Mouse (Mus musculus): ENCODE results near the gene 2410004P03Rik.

DNA sequence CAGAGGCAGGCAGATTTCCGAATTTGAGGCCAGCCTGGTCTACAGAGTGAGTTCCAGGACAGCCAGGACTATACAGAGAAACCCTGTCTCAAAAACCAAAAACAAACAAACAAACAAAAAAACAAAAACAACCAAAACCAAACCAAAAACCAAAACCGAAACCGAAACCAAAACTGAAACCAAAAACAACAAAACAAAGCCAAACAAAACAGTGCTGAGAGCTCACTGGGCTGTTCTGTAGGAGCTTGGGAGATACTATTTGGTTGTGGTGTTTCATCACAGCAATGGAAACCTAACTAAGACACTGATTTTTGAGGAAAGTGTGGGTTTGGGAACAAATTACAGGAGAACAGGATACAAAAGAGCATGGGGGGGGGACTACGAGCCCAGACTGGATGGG is 10.6 kb upstream of the 2410004P03Rik start:
- TF ChIP-seq CTCF (IDR thresholded peaks at IDR 0.05; ENCODE audit: low read depth), result no peak
- TF ChIP-seq EP300 (optimal IDR thresholded peaks at IDR 0.05), result no peak
